Mouse (Mus musculus) ES-Bruce4 (cell line): ENCODE results near the gene Ints1. TPM values are rescaled to one million over a fixed set of nuclear protein-coding genes. Genes with fewer than 3 reads are reported as not detected.

ENCODE experiments used
- H3K27ac ChIP-seq: 2 replicates; pipeline ENCODE4 v1.5.1; 2012; ENCODE audit warnings: low read length, inconsistent platforms; ENCODE audit not compliant: insufficient read depth
- H3K27me3 ChIP-seq: 2 replicates; pipeline ENCODE4 v1.6.1; 2012; ENCODE audit warnings: mild to moderate bottlenecking, low read length, inconsistent platforms; ENCODE audit not compliant: control insufficient read depth, poor library complexity, insufficient read depth, severe bottlenecking
- H3K36me3 ChIP-seq: 2 replicates; pipeline ENCODE4 v1.6.1; 2012; ENCODE audit warnings: inconsistent platforms, mild to moderate bottlenecking, low read length, moderate library complexity; ENCODE audit not compliant: control insufficient read depth, poor library complexity, insufficient read depth, severe bottlenecking
- H3K4me1 ChIP-seq: one replicate; pipeline ENCODE4 v1.8.1; 2011; ENCODE audit warnings: low read length; ENCODE audit not compliant: control insufficient read depth, insufficient read depth
- H3K4me3 ChIP-seq: 2 replicates; pipeline ENCODE4 v1.5.1; 2011; ENCODE audit warnings: low read depth, mild to moderate bottlenecking, low read length
- H3K9ac ChIP-seq: 2 replicates; pipeline ENCODE4 v1.6.1; 2012; ENCODE audit warnings: low read depth, mild to moderate bottlenecking, inconsistent platforms; ENCODE audit not compliant: poor library complexity, severe bottlenecking
- H3K9me3 ChIP-seq: replicated peaks from 2 replicates; pipeline ENCODE4 v1.6.1; 2012; ENCODE audit warnings: mild to moderate bottlenecking, low read length, inconsistent platforms; ENCODE audit not compliant: control insufficient read depth, poor library complexity, insufficient read depth, severe bottlenecking
- CTCF ChIP-seq: IDR thresholded peaks from one replicate; pipeline ENCODE4 v1.8.1; 2011; ENCODE audit warnings: low read depth, low read length
- EP300 ChIP-seq: IDR thresholded peaks from 2 replicates; pipeline ENCODE4 v1.6.1; 2011; ENCODE audit warnings: low read depth, low read length; ENCODE audit not compliant: insufficient read depth
- POLR2A ChIP-seq: IDR thresholded peaks from one replicate; pipeline ENCODE4 v1.8.1; 2011; ENCODE audit warnings: low read length; ENCODE audit not compliant: insufficient read depth
- polyA plus RNA-seq: library from polyadenylated mRNA; stranded (reverse); fragments of >200 nt; gene quantifications from 2 replicates; pipeline ENCODE4 v1.2.4, GENCODE M21; 2011; ENCODE audit warnings: low read depth; ENCODE audit not compliant: missing spikeins, insufficient read depth, insufficient read length

Gene Ints1
- 54.6 and 59.1 TPM in 2 replicates for polyA plus RNA-seq

GRCm38 (mm10) chr5:139775216-139775926 is at the start of gene Ints1:
TSS of gene Ints1 (minus strand) at chr5:139775674.
- H3K4me1 ChIP-seq, result no peaks in the 10 kb centered on the region
- no peak within 1 kb of the TSS for H3K27ac ChIP-seq
- H3K9ac ChIP-seq, result peak within 1 kb of the TSS; percentile 72
- no peaks in the 10 kb centered on the region for H3K9me3 ChIP-seq
- peak; percentile 91 for TF ChIP-seq CTCF
- TF ChIP-seq EP300, result no peak
- no peaks in the 10 kb centered on the region for H3K27me3 ChIP-seq
- peaks cover 20% of the 10 kb centered on the region for H3K36me3 ChIP-seq
- peak within 1 kb of the TSS; percentile 78 for H3K4me3 ChIP-seq

- Histone ChIP-seq H3K4me3 (no peak overlapping the region), H3K36me3 (no peaks in the 10 kb centered on the region; the same call in 1 of the 2 replicates), H3K9me3 (no peaks in the 10 kb centered on the region), H3K4me1 (no peaks in the 10 kb centered on the region), H3K9ac (no peak overlapping the region), H3K27ac (no peak overlapping the region), H3K27me3 (no peaks in the 10 kb centered on the region)
- TF ChIP-seq EP300 (no peak), CTCF (no peak), POLR2A (no peak)
Observed at GRCm38 (mm10) chr5:139824531-139824930, 49.1 kb upstream of the Ints1 start.

GRCm38 (mm10) chr5:139821466-139822459 is 46.3 kb upstream of the Ints1 start:
- Histone ChIP-seq H3K9ac (no peak overlapping the region), H3K4me3 (no peak overlapping the region), H3K27me3 (no peaks in the 10 kb centered on the region), H3K4me1 (no peaks in the 10 kb centered on the region), H3K9me3 (no peaks in the 10 kb centered on the region), H3K36me3 (no peaks in the 10 kb centered on the region; the same call in 1 of the 2 replicates), H3K27ac (no peak overlapping the region)
- TF ChIP-seq POLR2A (no peak), EP300 (0 out of 2 replicates have a peak, but pooled peaks have one; percentile 48)

GRCm38 (mm10) chr5:139819538-139820181 is 44.2 kb upstream of the Ints1 start, which contains the start of gene Tmem184a:
TSS of gene Tmem184a (minus strand) at chr5:139819917.
- H3K27ac ChIP-seq, result no peak within 1 kb of the TSS
- no peaks in the 10 kb centered on the region for H3K27me3 ChIP-seq
- no peak for TF ChIP-seq EP300
- TF ChIP-seq CTCF, result no peak
- TF ChIP-seq POLR2A, result no peak
- H3K9ac ChIP-seq, result no peak within 1 kb of the TSS
- no peaks in the 10 kb centered on the region for H3K9me3 ChIP-seq
- no peaks in the 10 kb centered on the region for H3K4me1 ChIP-seq
- H3K36me3 ChIP-seq, result no peaks in the 10 kb centered on the region; the same call in 1 of the 2 replicates
- H3K4me3 ChIP-seq, result no peak within 1 kb of the TSS

- Histone ChIP-seq H3K27me3 (no peaks in the 10 kb centered on the region), H3K4me1 (no peaks in the 10 kb centered on the region), H3K9ac (no peak overlapping the region), H3K9me3 (no peaks in the 10 kb centered on the region), H3K27ac (no peak overlapping the region), H3K36me3 (no peaks in the 10 kb centered on the region; the same call in 1 of the 2 replicates), H3K4me3 (no peak overlapping the region)
- TF ChIP-seq CTCF (peak; percentile 66), EP300 (no peak)
Observed at GRCm38 (mm10) chr5:139818801-139819200, 43.3 kb upstream of the Ints1 start.
